Mouse (Mus musculus): ENCODE measurements around the gene Ttll7.

DNA sequence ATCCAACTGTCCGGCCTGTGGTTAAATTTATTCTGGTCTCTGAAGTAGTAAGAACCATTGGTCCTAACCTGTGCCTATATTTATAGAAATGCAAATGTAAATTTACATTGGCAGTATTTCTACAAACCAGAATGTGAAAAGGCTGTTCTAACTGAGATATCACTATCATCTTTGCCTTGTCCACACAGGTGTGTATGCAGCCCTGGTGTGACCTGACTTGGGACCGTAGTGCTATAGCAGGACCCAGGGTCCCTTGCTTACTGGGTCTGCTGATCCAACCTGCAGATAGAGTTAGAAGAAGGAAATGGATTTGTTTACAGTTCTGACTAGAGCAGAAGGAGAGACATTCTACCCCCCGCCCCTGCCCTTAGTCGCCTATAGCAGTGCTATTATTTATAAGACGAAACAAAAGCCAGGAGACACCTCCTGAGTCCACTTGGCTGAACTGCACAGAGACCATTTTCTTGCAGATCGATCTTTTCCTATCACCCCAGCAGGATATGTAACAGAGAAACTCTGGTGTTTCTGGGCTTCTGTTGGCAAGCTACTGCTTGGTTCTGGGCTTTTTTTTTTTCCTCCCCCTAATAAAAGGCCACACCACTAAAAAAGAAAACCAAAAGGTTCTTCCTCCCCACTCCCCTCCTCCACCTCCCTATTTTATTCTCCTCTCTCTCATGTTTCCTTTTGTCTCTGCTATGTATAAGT lies 75.3 kb downstream of the Ttll7 start:
- TF ChIP-seq POLR2A (IDR thresholded peaks at IDR 0.05; ENCODE audit: low read depth, low read length) (no peak), CTCF (IDR thresholded peaks at IDR 0.05; ENCODE audit: extremely low read depth, insufficient read depth, insufficient read length, insufficient replicate concordance) (no peak)
